Mouse (Mus musculus): Measurements from ENCODE around the gene Pgbd5.

Pgbd5 gene

DNA sequence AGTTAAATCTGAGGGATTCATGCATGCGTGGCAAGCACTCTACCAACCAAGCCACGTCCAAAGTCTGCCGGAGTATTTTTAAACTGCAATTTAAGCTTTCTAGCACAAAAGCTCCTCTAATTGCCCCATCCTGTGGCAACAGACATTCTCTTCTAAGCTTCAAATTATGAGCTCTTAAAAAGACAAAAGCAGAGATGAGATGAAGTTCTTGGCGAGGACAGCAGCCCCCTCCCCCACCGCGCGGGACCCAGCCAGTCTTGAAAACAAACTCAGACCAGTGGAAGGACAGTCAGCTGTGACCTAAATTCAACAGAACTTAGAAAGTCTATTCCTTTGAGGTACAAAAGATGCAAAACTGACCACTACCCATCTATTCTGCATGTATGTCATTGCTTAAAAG, 48.3 kb downstream of the Pgbd5 start:
- DNase-seq (ENCODE audit: low read depth): no peak

DNA sequence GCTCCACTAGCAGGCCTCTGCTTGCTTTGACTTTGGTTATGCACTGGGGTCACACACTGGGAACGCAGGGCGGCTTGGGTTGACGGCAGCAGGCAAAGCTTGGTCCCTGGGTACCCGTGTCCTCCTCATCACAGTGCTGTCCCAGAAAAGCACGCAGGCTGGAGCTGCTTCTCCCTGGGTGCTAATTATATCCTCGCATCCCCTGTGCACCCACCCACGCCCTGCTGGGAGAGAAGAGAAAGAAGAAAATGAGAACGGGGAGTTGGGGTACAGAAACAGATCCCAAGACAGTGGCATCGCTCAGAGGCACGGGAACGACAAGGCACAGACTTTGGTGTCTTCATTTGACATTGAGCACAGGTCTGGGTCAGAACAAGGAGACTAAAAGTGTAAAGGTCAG, 50.0 kb downstream of the Pgbd5 start:
- DNase-seq (ENCODE audit: low read depth): no peak

DNA sequence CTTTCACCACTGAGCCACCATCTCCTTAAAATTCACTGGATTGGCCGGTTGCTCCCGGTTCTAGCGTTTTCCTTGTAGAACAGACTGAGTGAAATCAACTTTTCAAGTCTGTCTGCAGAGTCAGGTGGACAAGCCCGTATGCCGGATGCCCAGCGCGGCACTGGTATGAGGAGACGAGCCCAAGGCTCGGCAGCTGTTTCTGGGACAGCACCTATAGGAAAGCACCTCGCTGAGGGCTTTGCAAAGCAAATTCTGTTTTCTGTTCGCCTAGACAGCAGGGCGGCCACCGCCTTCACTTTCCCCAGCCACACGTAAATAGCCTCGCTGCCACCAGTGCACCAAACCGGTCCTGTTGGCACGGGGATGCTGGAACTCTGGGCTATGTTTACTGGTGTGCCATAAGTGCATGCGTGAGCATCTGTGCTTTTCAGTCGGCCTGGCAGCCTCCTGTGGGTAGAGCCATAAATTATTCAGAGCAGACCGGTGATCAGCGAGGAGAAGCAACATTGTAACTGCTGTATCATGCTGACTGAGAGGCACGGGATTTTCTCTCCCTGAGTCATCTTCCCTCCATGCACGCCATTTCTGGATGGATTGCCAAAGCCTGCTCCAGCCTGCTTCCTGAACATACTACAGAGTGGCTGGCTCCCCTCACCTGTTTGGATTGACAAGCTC, 53.1 kb downstream of the Pgbd5 start:
- no peak for DNase-seq (ENCODE audit: low read depth)

DNA sequence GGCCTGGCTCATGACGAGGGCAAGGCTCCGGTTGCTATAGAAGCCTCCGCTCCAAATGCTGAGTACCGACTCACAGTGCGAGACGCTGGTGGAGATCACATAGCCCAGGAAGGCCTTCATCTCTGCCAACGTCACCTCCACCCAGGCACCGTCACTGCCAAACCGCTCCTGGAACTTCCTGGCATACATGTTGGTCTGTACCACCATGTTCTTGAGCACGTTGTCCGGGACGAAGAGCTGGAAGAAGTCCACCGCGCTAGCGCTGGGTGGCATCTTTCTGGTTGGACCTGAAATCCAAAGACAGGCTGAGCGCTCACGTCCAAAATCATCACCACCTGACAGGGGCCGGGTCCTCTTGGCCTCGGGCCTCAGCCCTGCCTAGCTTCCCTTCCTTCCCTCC, 55.1 kb downstream of the Pgbd5 start:
- DNase-seq (ENCODE audit: low read depth): no peak

DNA sequence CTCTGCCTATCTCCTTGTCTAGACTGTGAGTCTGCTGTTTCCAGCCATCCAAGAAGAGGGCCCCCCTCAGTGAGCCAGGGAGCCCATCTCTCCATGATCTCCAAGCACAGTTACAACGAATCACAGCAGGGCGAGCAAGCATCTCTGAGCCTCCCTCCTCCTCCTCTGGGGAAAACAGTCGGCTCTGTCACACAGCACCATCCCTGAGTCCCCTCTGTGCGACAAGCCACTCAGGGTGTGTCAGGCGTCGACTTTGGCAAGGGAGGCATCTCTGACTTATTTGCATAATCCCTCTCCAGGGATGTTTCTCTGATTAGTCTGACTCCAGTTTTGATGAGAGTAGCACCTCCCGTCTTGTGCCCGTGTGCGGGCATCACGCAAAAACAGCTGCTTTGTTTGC, 57.2 kb downstream of the Pgbd5 start:
- DNase-seq (ENCODE audit: low read depth): no peak

DNA sequence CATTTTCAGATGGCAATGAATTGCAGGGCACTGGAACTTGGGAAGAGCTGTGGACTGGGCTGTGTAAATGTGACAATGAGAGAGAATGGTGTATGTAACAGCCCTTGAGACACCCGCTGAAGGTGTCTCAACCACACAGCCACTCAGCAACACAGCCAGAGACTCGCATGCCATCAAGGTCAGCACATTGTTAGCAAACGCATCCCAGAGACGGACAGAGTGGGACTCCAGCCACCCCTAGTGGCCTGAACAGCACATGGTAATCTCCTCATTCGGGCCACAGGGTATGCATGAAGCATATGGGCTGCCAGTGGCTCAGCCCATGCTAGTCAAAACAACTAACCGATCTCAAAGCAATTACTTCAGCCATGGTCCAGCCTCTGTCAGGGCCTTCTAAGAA, 60.2 kb downstream of the Pgbd5 start:
- no peak for DNase-seq (ENCODE audit: low read depth)

DNA sequence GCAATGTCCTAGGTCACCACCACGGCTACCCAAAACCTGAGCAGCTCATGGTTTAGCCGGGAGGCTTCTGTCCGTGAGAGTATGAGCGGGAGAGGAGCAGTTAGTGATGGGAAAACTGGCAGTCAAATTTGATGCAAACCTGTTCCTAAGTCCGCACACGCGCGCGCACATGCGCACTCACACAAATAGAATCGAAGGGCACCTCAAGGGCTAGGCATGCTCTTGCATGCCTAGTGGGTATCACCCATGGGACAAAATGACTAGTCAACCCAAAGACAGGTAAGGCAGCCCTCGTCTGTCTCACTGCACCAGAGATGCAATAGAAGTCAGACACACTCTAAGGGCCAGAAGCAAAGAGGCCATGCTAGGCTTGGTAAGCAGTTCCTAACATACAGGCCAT, 63.1 kb downstream of the Pgbd5 start:
- DNase-seq (ENCODE audit: low read depth): no peak

DNA sequence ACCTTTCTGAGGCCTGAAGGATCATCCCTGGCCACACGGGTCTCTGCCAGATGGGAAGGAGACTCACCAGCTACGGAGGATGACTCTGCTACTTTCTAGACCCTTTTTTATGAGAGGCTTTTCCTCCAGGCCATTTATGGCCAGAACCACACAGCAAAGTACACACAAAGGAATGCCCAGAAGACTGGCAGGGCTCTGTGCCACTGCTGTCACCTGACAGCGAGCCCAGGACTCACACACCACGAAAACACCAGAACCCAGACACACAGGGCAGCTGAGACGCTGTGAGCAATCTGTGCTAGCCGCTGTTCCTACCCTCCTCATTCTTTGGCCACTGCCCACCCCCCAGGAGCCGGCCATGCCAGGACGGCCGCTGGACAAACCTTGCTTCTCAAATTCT, 63.7 kb downstream of the Pgbd5 start:
- no peak for DNase-seq (ENCODE audit: low read depth)

DNA sequence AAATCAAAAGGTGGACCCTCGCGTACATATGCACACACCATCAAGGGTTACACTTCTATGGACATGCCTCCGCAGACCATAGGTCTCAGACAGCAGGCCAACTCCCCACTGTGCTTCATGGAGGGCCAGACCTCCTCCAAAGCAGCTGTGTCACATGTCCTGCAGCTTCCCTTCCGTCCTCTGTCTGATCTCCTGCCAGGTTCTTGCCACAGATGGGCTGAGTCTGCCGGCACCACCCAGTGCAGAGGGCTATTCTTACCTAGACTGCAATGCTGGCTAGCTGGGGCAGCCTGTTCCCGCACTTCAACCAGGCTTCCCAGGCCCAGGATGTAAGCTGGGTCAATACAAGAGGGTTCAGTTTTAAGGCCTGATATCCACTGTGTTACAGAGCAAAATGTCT, 64.3 kb downstream of the Pgbd5 start:
- no peak for DNase-seq (ENCODE audit: low read depth)

DNA sequence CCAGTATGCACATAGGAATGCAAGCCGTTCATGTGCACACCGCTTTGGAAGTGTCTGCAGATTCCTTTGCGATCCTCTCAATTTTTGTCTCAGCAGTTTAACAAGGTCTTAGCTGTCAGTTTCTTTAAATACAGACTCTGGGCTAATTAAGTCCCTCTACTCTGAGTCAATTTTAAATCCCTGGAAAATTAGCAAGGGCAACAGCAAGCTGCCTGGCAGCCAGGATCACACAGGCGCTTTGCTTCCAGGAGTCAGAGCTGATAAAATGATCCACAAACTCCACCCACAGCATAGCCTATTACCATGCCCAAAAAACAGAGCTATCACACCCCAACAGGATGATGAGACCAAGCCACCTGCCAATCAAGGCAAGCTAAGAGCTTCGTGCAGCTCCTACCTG, 65.7 kb downstream of the Pgbd5 start:
- DNase-seq (ENCODE audit: low read depth): no peak

DNA sequence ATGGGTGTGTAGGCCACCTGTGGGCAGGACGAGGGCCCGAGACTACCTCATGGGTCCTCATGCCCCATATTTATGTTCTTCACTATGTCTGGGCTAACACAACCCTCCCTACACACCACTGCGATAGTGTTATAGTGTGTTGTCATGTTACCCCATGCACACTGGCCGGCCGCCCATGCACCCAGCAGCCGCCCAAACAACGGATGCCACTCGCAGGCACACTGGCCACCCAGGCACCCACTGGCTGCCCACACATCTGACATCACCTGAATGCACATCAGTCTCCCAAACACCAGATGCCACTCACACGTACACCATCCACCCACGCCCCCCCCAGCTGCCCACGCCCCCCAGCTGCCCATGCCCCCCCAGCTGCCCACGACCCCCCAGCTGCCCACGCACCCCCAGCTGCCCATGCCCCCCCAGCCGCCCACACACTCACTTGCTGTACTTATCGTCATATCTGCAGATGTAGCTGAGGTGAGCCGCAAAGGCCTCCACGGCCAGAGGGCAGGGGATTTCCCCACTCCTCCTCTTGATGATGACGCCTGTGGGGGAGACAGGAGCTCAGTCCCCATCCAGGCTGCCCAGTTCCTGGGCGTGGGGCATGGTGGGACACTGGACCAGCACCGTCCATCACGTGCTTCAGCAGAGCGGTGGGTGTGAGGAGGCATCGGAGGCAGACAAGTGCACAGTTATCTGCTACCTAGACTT, 67.9 kb downstream of the Pgbd5 start:
- DNase-seq (ENCODE audit: low read depth): peak; percentile 51

DNA sequence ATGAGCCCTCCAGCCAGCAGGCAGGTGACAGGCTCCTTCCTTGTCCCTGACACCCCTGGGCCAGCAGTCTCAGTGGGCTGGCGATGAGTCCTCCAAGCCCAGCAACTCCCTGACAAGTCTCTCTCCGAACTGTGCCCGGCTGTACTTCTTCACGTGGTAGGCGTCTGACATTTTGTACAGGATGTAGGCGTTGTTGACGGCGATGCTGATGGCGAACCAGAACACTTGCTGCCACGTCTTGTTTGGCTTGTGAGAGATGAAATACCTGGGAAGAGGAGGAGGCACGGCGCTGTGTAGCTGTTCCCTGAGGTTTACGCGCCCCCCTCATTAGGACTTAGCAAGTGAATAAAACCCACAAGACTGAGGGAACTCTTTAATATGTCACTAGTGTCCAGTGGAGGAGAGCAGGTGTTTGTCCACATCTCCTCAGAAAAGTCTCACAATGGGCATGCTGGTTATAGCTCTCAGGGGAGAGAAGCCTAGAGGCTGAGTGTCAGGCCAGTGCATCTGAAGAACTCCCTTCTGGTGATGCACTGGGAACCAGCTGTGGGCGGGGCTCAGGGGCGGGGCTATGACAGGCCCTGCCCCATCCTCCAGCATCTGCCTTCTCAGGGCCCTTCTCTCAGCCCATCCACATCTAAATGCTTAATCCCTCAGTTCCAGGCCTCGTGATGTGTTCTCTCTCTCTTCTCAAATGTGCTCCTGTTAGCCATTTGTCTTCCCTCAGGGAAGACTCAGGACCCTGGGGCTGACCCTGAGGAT, 68.9 kb downstream of the Pgbd5 start:
- peak; percentile 39 for DNase-seq (ENCODE audit: low read depth)

DNA sequence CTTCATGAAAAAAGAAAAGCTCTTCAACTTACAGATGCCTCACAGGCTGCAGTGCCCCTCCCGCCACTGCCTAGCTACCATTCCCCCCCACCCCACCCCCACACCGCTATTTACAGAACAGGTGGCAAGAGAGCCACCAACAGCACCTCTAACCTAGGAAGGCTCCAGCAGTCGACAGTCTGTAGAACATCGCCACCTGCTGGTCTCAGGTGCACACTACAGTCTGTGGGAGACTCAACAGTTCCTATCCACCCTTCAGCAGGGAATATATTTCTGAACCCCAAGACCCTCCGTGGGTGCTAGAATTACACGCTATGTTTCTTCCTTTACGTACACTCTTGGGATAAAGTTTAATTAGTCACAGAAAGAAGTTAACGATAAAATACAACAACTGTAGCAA, 71.2 kb downstream of the Pgbd5 start:
- DNase-seq (ENCODE audit: low read depth): peak; percentile 83

DNA sequence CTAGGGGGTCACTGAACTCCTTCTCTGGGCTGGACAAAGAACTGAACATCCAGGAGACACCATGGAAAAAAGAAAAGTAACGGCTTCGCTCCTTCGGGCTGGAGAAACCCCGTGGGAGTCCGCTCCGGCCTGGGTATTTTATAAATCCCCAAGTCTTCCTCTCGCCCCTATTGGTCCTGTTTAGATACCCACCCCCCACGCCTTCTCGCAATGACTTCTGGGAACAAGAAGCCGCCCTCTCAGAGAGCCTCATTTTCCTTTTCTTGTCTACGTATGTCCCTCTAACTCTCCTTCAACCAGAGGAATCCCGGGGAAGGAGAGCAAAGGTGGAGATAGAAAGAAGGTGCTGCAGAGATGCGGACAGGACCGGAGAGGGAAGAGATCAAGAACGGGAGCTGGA, 76.1 kb downstream of the Pgbd5 start:
- DNase-seq (ENCODE audit: low read depth): no peak

DNA sequence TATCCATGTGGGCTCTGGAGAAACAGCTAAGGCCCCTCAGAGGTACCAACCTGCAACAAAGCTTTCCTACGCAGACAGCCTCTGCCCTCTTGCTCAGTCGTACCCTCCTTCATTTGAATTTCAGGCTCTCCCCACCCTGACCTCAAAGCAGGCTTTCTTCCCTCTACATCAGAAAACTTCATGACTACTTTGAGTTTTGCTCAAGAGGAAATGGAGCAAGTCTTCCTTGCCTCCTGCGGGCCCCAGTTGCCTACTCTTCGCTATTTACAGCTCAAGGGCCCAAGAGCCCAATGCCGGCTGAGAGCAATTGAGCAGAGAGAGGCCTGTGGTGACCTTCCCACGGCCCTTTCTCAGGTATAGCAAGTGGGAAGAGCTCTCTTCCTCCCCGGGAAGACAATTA, 76.9 kb downstream of the Pgbd5 start:
- DNase-seq (ENCODE audit: low read depth): no peak

DNA sequence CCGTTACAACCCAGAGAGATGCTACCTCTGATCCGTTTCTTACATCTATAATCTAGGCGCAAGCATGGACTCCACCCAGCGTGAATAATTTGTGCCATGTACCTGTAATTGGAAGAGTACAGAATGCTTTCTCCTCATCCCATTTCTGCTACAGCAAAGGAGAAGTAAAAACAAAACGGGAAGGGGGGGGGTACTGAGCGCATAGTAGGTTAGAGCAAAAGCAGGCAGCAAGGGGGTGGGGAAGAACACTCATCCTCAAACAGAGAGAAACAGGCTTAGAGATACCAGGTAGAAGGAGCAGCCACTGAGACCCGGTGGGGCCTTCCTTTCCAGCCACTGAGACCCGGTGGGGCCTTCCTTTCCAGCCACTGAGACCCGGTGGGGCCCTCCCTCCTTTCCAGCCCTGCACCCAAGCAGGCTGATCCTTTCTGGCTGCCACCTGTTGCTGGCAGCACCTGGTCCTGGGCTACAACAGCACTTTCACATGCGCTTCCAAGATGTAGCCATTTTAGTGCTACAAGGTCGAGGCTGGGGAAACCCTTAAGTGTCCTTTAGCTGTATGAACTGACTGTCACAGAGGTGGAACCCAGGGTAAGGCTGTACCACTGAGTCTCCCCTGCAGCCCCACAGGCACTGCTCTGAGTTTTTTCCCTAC, 77.6 kb downstream of the Pgbd5 start:
- no peak for DNase-seq (ENCODE audit: low read depth)

DNA sequence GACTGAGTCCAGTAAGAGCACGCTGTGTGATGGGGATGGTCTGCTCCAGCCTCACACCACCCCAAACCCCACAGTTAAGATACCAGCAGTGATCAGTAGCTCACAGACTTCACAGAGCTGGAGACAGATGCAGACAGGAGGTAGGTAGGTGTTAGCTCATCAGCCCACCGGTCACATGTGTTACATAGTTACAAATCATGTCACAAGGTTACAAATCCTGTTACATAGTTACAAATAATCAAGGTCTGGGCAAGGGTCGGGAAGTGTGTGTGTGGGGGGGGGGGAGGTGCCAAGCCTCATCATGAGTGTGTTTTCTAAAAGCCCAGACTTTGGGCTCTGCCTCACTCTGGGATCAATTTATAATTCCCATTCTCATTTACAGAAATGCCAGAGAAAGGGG, 78.5 kb downstream of the Pgbd5 start:
- no peak for DNase-seq (ENCODE audit: low read depth)

DNA sequence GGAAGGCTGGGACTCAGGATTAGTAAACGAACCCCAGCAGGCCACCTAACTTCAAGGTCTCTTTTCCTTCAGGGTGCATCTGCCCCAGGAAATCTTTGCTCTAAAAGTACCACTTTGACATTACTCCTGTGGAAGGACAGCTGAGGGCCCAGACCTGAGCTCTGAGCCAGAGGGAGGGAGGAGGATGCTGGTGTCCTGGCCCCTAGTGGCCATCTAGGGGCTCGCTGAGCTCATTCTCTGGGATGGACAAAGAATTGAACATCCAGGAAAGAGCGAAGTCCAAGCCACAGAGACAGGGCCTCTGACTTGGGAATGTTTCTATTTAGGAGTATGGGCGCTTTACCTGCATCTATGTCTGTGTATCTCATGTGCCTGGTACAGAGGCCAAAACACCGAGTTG, 87.8 kb downstream of the Pgbd5 start:
- DNase-seq (ENCODE audit: low read depth): no peak

DNA sequence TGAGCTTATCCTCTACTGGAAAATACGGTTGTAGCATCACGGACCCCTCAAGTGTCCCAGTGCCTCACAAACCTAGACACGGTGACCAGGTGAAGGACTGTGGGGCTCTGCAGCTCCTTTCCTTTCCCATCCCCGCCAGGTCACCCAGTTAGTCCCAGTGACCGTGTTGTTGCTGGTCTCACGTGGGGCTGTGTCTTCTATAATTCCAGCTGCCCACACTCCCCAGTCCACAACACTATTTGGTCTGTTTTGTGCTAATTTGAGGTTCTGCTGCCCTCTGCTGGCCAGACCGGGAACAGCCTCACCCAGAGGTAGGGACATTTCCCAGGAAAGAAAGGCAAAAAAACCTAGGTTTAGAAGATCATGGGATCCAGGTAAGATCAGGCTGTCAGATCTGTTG, 89.8 kb downstream of the Pgbd5 start:
- DNase-seq (ENCODE audit: low read depth): peak; percentile 84

DNA sequence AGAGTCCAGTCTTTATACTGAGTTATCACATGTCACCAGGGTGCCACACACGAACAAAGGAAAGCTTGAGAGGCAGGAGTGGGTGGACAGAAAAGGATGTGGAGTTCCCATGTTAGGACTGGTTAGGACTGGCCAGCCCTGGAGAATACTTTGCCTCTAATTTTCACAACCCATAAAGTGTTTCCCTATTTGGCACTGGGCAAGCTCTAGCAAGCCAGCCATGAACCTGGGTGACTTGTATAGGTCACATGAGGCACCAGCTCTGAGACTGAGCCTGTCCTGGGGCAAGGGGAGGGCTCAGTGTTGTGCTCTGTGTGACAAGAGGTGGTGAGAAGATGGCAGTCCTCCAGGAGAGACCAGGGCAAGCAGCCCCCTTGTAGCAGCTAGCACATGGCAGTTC, 91.4 kb downstream of the Pgbd5 start:
- DNase-seq (ENCODE audit: low read depth): no peak

DNA sequence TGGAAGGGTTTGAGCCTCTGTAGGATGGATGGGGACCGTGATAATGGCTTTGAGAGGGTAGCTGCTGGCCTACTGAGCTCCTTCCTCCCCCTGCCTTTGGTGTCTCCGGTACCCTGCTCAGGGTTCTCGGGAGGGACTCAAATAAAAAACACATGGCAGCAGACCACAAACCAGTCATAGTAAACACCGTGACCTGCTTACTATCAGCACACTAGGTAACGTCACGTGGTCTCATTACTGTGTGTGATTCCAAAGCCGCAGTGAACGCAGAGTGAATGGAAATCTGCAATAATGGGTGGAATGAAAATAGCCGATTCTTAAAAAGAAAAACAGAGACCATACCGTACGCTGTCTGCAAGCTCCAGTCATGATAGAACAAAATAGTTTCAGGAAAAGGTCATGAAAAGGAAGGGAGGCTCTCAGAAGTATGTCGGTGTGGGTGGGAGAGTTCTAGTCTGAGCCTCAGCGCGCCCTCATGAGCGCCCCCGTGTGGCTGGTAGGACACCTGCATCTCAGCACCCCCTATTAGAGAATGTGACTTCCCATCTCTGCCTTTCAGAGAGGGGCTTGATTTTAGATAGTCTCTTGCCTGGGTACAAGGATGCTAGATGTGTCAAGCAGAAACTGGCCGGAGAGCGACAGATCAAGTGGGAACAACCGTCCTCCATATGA, 92.5 kb downstream of the Pgbd5 start:
- DNase-seq (ENCODE audit: low read depth): peak; percentile 84

DNA sequence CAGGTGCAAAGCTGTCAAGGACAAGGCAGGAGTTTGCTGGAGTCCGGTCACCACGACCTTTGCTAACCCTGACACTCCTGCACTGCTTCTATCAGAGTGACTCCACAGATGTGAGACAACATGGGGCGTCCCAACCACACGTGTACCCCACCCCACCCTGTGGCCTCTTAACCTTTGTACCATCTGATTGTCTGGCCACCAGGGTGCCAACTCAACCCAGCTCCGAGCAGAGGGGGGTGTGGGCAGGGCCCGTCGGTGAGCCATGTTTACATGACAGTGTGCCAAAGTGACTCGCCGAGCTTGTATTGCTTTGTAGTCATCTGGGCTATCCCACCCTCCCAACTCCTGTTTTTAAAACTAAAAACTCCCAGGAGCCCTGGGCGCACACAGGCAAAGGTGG, 94.4 kb downstream of the Pgbd5 start:
- peak; percentile 23 for DNase-seq (ENCODE audit: low read depth)
